Mouse (Mus musculus) lung, postnatal 36 days (tissue): Measurements from ENCODE around the gene Pitpnm2.
"Not testable (repeated sequence)": the region's sequence is repeated elsewhere in the genome, so short reads cannot be mapped to it uniquely, and the experiment has no call there.

Source experiments
- DNase-seq: peaks from one replicate; pipeline ENCODE4 v3.0.0; 2022; ENCODE audit warnings: mixed read lengths

Pitpnm2 gene

DNA sequence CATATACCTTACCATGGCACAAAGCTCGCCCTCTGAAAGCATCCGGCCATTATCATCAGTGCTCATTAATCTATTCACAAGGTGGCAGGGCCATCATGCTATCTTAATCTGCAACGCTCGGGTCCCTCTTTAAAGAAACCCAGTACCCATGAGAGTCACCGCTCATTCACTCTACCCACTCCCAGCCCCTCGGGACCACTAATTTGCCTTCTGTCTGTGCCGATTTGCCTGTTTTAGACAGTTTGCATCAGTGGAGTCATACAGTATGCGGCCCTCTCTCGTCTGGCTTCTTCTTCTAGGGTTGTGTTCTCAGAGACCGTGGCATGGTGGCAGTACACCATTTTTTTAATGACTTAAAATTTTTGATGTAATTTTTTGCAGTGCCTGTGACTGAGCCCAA, 30.1 kb downstream of the Pitpnm2 start:
- DNase-seq = no peak

GRCm38 (mm10) chr5:124218986-124219385, 30.6 kb downstream of the Pitpnm2 start:
- peak; percentile 63 for DNase-seq

DNA sequence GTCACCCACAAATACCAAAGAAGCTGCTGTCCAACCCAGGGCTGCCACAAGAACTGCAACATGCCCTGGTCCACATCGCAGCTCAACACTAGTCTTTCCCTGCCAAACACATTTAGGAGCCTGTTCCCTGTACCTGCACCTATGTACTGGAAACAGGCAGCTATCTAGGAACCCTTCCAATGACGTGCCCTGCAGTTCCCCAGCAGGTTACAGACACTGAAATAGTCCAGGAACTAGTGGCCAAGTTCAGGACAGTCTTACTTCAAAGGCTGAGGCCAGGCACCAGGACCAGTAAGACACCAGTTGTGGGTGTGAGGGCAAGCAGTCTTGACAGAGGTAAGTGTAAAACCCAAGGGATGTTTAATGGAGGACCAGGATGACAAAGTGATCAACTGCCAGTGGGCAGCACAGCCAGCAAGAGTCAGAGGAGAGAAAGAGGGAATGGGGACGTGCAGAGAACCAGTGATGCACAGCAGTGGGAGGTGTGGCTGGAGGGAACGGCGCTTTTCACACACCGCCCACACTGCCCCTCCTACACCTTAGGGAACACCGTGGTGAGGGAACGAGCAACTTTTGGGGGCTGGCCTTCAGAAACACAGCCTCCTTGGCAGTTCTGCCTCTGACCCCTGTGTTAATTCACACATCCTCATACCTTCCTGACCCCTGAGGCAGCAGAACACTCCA, 31.9 kb downstream of the Pitpnm2 start:
- DNase-seq = no peak

- not testable (repeated sequence) for DNase-seq
Observed at GRCm38 (mm10) chr5:124217092-124217491, 32.5 kb downstream of the Pitpnm2 start.

DNA sequence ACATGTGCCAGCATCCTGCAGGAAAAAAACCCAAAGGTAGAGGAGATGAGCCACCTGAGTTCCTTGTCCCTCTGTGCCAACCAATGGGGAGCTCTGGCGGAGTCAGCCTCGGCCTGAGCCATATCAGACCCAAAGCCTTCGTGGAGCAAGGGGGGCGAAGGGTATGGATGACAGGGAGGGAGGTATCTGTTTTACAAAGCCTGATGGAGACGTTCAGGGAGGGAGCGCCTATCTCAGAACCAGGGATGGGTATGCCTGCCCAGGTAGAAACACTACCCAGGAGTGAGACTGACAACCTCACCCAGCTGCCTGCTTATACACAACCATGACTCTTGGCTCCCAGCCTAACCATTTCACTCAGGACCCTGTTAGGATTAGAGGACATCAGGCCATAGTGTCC, 33.2 kb downstream of the Pitpnm2 start:
- DNase-seq = no peak

- no peak for DNase-seq
Observed at GRCm38 (mm10) chr5:124215647-124216046, 33.9 kb downstream of the Pitpnm2 start.

DNA sequence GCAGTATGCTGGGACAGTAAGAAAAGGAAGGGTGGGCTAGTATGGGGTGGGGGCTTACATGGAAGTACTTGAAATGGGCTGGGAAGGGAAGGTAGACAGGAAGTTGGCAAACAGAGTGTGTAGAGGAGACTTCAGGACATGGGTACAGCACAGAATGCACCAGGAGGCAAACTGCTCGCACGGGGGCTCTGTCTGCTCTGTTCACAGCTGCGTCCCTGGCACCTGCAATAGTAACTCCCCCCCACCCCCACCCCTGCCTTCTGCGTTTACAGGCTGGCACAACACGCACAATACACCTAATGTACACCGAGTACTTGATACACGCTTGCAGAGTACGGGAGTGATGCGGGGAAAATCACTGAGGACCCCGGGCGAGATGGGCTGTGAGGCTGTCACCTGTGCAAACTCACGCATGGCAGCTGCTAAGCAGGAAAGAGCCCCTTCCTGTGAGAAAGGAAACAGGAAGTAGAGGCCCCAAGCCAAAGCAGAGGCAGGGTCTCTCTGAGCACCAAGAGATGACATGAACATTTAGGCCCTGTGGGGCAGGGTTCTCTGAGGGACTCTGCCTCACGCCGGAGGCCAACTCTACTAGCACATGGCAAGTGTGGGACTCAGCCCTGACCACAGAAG, 34.9 kb downstream of the Pitpnm2 start:
- DNase-seq = peak; percentile 40

DNA sequence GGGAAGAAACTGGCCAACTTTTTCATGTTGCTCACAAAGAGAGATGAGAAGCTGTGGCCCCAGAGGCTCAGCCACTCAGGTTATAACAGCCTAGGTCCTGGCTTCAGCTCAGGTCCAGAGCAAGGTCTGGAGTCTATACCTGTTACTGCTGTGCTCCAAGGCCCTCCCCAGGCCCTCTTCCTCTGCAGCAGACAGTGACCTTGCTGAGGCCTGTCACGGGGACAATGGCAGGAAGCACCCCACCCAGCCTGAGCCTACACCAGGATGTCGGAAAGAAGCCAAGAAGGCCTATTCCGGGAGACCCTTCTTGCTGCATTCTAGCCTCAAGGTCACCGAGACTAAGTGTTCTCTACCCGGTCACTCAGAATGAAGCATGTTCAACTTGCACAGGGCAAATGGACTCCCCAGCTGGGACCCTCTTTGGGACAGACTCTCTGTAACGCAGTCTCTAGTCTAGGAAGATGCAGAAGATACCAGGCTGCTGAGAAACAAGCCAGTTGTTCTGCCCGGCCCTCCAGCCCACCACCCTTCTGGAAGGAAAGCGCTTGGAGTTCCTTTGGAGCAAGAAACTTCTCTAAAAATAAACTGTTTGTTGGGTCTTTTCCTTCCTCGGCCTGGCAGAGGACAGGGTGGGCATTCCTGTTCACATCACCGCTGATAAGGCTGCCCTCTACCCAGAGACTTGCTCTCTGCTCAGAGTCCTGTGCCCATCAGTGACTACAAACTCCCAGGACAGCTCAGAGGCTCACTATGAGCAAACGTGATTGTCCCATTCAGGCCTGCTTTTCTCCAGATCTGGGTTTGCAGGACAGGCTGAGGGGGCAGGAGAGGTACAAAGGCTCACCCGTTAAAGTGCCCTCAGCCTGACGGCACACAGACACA, 35.7 kb downstream of the Pitpnm2 start:
- DNase-seq = peak; percentile 90

DNA sequence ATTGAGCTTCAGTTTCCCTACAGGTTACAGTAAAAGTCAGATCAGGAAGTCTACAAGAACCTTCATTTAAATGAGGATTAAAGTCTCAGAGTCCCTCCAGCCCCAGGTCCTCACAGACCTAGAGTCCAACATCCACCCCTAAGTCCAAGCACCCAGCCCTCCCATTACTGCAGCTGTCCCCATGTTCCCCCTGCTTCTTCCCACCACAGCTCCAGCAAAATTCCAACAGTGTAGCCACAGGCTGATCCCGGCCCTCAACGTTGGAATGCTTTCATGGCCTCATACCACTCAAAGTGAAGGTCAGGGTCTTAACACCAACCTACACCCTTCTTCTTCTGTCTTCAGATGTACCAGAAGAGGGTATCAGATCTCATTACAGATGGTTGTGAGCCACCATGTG, 37.9 kb downstream of the Pitpnm2 start:
- DNase-seq = no peak

DNA sequence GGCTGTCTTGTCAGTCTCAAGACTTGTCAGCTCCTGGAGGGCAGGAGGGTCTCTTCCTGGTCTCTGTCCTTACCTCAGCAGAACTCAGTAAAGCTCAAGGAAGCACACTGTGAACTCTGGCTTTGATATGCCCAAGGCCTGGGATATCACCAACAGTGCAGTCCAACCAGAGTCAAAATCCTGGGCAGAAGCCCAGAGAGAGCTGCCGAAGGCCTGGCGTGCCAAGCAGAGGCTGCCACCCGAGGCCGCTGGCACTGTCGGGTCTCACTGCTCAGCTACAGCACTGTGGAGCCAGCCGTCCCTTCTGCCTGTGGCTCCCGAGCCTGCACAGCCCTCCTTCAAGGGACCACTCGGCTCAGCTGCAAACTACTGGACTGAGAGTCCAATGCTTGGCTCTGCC, 38.3 kb downstream of the Pitpnm2 start:
- no peak for DNase-seq

DNA sequence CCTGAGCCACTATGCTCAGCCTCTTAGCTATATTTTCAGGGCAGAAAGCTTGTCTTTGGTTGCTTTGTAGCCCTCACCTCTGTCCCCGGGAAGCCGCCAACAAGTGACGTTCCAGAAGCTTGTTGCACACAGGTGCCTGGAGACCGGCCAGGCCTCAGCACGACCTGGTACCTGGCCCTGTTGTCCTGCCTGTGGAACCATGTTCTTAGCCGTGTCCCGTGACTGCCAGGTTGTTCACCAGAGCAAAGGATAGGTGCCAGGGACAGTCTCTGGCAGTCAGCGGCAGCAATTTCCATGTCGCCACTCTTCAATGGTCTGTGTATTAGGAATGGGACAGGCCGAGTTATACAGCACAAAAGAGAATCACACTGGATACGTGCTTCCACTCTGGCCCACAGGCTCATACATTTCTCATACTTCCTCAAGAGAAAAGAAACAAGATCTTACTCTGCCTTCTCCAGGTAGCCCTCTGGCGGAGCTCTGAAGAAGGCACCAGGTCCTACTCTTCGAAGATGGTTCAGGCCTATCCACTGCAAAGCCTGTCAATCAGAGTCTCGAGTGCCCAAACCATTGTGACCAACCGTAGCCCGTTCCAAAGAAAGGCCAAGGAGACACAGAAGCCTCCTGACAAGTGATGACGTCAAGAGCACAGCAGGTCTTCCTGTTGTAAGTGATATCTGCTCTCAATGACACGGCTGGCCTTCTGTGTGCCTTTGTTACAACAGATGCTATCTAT, 39.1 kb downstream of the Pitpnm2 start:
- peak; percentile 70 for DNase-seq

GRCm38 (mm10) chr5:124209850-124210249, 39.7 kb downstream of the Pitpnm2 start:
- no peak for DNase-seq

GRCm38 (mm10) chr5:124208030-124208429, 41.5 kb downstream of the Pitpnm2 start:
- DNase-seq = peak; percentile 26

DNA sequence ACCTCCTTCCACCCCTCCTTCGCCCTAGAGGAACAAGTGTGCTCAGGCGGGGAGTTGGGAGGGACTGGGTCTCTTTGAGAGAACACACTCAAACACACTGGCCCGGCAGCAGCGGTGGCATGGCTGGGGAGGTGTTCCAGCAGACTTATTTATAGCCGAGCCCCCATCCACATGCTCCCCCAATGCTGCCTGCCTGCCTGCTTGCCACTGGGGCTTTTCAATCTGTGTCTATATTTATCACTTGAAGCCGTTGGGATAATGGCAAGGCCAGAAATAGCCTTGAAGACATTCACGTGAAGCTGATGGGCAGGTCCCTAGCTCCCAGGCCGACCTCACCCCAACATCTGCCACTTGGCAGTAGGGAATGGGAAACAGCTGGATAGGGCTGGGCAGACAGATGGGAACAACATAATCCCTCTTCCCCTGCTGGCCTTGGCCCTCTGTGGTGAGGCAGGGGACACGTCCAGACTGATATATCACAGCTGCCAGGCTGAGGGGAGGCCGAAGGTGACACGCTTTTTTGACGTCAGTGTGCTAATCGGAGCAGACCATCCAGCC, 43.0 kb downstream of the Pitpnm2 start:
- DNase-seq = peak; percentile 67

GRCm38 (mm10) chr5:124205809-124206380, 43.7 kb downstream of the Pitpnm2 start:
- no peak for DNase-seq

DNA sequence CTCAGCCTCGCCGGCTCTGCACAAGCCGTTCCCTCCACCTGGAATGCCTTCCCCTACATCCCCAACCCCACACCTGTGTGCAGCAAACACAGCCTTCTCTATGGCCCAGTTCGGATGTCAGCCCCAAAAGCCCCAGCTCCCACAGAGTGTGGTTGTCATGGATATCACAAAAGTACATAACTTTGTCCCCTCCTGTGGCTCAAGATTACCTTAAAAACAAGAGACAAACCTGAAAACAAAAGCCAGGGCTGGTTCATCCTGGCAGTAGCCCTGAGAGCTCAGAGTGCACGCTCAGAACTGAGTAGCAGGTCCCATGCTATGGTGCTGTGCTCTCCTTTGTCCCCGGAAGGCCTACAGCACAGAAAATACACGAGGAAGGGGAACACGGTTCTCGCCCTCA, 44.3 kb downstream of the Pitpnm2 start:
- DNase-seq = no peak

DNA sequence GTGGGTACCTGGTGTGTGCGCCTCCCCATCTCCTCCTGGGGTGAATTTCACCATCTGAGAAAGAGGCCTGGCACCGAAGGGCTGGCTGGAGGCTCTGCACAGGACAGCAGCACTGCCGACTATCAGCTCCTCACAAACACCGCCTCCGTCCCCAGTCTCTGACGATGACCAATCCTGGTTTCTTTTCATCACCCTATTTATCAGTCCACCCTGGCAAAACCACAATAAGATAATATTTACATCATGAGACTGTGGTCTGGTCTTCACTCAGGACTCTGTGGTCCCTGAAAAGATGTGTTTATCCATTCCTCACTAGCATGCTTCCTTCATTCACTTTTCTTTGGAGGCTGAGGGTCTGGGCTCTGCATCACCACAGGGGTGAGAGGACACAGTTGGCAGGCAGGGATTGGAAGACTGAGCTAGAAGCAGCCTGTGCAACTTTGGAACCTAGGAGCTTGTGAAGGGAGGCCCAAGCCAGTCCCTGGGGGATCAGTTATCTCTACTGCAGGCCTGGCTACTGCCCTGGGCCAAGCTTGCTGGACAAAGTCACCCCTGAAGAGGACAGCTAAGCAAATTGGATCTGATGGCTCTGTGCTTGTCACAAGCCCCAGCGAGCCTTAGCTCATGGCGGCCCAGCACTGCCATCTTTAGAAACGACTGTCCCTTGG, 45.3 kb downstream of the Pitpnm2 start:
- DNase-seq = no peak

GRCm38 (mm10) chr5:124203251-124203650, 46.3 kb downstream of the Pitpnm2 start:
- no peak for DNase-seq

DNA sequence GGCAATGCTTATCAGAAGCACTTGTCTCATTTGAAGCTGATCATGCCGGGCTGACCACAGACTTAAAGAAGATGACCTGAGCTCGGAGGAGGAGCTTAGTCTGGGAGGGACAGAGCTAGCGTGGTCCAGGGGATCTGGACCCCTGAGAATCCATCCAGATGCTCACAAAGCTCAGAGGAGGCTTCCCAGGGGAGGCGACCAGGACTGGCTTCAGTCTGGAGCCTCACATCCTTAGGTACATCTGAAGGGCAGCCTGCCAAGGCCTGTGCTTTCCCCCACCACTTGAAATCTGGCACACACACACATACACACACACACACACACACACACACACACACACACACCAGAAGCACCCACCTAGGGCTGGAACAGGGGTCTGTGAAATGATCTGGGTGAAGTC, 47.5 kb downstream of the Pitpnm2 start:
- no peak for DNase-seq

DNA sequence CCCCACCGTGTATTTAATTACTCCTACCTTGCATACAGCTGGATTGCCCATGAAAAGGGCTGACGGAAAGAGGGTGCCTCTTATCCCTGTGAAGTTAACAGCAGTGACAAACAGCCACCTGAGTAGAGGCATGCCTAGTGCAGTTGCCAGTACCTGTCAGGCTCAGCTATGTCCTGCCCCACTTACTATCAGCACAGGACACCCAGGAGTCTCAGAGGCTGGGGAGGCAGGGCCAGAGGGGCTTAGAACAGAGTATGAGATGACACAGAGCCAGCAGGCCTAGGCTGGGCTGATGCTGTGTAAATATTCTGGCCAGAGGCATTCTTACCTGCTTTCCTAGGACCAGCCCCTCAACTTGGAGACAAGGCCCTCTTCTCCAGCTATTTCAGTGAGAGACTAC, 48.0 kb downstream of the Pitpnm2 start:
- DNase-seq = no peak

DNA sequence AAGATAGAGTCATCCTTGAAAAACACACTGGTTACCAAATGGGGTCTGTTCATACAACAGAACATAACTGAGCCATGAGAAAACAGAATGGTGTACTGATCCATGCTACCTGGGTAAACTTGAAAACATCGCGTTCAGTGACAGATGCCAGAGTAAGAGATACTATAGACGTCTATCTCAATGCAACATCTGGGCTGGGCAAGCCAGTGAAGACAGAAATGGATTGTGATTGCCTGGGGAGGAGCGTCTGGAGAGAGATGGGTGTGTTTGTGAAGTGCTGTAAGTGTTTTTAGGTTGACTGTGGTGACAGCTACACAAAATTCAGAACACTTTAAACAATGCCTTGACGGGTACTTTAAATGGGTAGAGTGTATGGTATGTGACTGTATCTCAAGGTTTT, 48.7 kb downstream of the Pitpnm2 start:
- no peak for DNase-seq

DNA sequence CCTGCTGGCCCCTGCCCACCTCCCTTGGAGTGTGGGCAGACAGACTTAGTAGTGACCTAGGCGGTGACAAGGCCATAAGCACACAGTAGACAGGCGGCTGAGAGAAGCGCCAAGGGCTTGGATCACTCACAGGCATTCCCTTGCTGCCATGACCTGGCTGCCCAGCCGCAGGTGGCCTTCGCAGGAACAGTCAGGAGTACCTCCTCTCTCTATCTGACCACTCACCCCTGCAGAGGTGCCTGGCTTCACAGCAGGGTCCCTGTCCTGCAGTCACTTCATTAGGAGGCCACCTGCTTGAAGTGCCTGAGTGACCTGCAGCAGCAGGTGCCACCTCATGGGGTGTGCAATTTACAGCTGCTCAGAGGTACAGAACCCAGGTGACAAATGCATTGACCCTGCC, 50.4 kb downstream of the Pitpnm2 start:
- DNase-seq = no peak
